Mouse (Mus musculus): ENCODE results near the gene Olfr992.
"Not testable (repeated sequence)": the region's sequence is repeated elsewhere in the genome, so short reads cannot be mapped to it uniquely, and the experiment has no call there.

Olfr992 gene

GRCm38 (mm10) chr2:85409369-85409768 is at the start of gene Olfr992:
Olfr992 (minus strand) TSS chr2:85409469.
- no peak for DNase-seq (ENCODE audit: low read depth, low spot score)

GRCm38 (mm10) chr2:85443539-85443938 is 34.3 kb upstream of the Olfr992 start, which contains the start of gene Olfr995:
Olfr995 (minus strand) TSS chr2:85443639.
- DNase-seq (ENCODE audit: low read depth, low spot score) = no peak

GRCm38 (mm10) chr2:85442546-85442945 is 33.3 kb upstream of the Olfr992 start:
- DNase-seq (ENCODE audit: low read depth, low spot score) = no peak

GRCm38 (mm10) chr2:85436351-85436750 is 27.1 kb upstream of the Olfr992 start, which contains the start of gene Olfr994:
Olfr994 (minus strand) TSS chr2:85436451.
- no peak for DNase-seq (ENCODE audit: low read depth, low spot score)

- DNase-seq (ENCODE audit: low read depth, low spot score) = no peak
Measured at GRCm38 (mm10) chr2:85425893-85426292, 16.6 kb upstream of the Olfr992 start.

GRCm38 (mm10) chr2:85414777-85415176 is 5.5 kb upstream of the Olfr992 start, which contains the start of gene Olfr993:
Olfr993 (minus strand) TSS chr2:85414877.
- DNase-seq (ENCODE audit: low read depth, low spot score) = no peak

GRCm38 (mm10) chr2:85363127-85363526 is 46.1 kb downstream of the Olfr992 start, which contains the start of gene Olfr988:
Olfr988 (minus strand) TSS chr2:85363227.
- not testable (repeated sequence) for DNase-seq (ENCODE audit: low read depth, low spot score)

Measured in forelimb bud, embryonic 11.5 days (tissue).